Comparison of ENCODE assay signal across 8 mouse cellular contexts in the genomic region with DNA sequence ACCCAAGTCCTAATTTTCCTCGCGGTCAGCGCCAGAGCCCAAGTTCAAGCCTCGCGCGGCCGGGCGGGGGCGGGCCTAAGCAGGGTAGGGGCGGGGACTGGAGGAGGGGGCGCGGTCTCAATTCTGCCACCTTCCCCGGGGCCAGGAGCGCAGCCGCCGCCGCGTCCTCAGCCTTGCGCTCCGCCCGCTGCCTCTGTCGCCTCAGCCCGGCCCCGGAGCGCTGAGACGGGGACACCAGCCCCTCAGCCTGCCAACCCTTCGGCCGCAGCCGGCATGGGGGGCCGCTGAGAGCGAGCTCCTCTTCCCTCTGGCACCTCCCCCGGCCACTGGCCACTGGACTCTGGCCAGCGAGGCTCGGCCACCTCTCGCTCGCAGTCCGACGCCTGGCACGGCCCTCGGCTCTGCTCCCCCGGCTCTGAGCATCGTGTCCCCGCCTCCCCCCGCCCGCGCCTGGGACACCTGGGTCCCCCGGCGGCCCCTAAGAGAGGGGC. TPM values are rescaled to one million over a fixed set of nuclear protein-coding genes. Genes with fewer than 3 reads are reported as not detected.
DNase-seq lines count a peak whose midpoint lies in the region; ATAC-seq and TF ChIP-seq lines count a peak whose summit lies in the region.

Gene Rapgefl1, plus strand, starts transcription at position 135 of the 491 bp plus-strand sequence.

- peak; percentile 79 for DNase-seq in CD4-positive helper T cell, adult 2 months (ENCODE audit: low read depth, low spot score)
- peak; percentile 89 for DNase-seq in brain, adult 2 months (ENCODE audit: low read depth, low spot score)
- peak; percentile 68 to 70 for DNase-seq in natural killer cell, adult 2 months (ENCODE audit: low spot score in 2 of 2)

- no peaks in the 10 kb centered on the region for H3K4me1 ChIP-seq in embryonic fibroblast, embryonic 13.5 days (ENCODE audit: control insufficient read depth, insufficient read depth, low read length)
- H3K4me1 ChIP-seq in heart, embryonic 11.5 days (ENCODE audit: control insufficient read depth, insufficient read depth, low read length), result peaks cover 16% of the 10 kb centered on the region
- H3K4me1 ChIP-seq in kidney, embryonic 16.5 days (ENCODE audit: insufficient read depth, low read length), result peaks cover 33% of the 10 kb centered on the region
- peaks cover 18% of the 10 kb centered on the region for H3K4me1 ChIP-seq in liver, embryonic 12.5 days
- peaks cover 18% of the 10 kb centered on the region for H3K4me1 ChIP-seq in stomach, embryonic 14.5 days (ENCODE audit: control insufficient read depth, insufficient read depth, low read length)

- H3K27ac ChIP-seq in embryonic fibroblast, embryonic 13.5 days (ENCODE audit: insufficient read depth, low read length), result no peak within 1 kb of the TSS
- no peak within 1 kb of the TSS for H3K27ac ChIP-seq in heart, embryonic 11.5 days (ENCODE audit: low read depth, low read length)
- H3K27ac ChIP-seq in kidney, embryonic 16.5 days (ENCODE audit: low read length), result no peak within 1 kb of the TSS
- no peak within 1 kb of the TSS for H3K27ac ChIP-seq in liver, embryonic 12.5 days
- peak within 1 kb of the TSS; percentile 39; the same call in 1 of the 2 replicates for H3K27ac ChIP-seq in stomach, embryonic 14.5 days (ENCODE audit: low read length)

- H3K9ac ChIP-seq in heart, embryonic 11.5 days (ENCODE audit: low read depth, low read length), result peak within 1 kb of the TSS; percentile 75
- peak within 1 kb of the TSS; percentile 79 for H3K9ac ChIP-seq in kidney, embryonic 16.5 days (replicated peaks; ENCODE audit: low read length)
- H3K9ac ChIP-seq in liver, embryonic 12.5 days, result peak within 1 kb of the TSS; percentile 75
- H3K9ac ChIP-seq in stomach, embryonic 14.5 days (replicated peaks; ENCODE audit: low read depth, low read length), result peak within 1 kb of the TSS; percentile 65

- no peak for TF ChIP-seq CTCF in embryonic fibroblast, embryonic 13.5 days (IDR thresholded peaks at IDR 0.05; ENCODE audit: borderline replicate concordance, insufficient read depth, low read length)

- H3K9me3 ChIP-seq in heart, embryonic 11.5 days (replicated peaks; ENCODE audit: control insufficient read depth, low read length), result no peaks in the 10 kb centered on the region
- no peaks in the 10 kb centered on the region for H3K9me3 ChIP-seq in kidney, embryonic 16.5 days (ENCODE audit: low read length)
- H3K9me3 ChIP-seq in liver, embryonic 12.5 days (replicated peaks), result no peaks in the 10 kb centered on the region
- no peaks in the 10 kb centered on the region for H3K9me3 ChIP-seq in stomach, embryonic 14.5 days (ENCODE audit: control insufficient read depth, low read depth, low read length)

- peak within 1 kb of the TSS; percentile 44 for H3K4me3 ChIP-seq in embryonic fibroblast, embryonic 13.5 days (ENCODE audit: insufficient read depth, low read length)
- peak within 1 kb of the TSS; percentile 69 for H3K4me3 ChIP-seq in heart, embryonic 11.5 days (ENCODE audit: low read depth, low read length)
- peak within 1 kb of the TSS; percentile 68 for H3K4me3 ChIP-seq in kidney, embryonic 16.5 days (ENCODE audit: low read length)
- H3K4me3 ChIP-seq in liver, embryonic 12.5 days, result peak within 1 kb of the TSS; percentile 63
- H3K4me3 ChIP-seq in stomach, embryonic 14.5 days (ENCODE audit: low read depth, low read length), result peak within 1 kb of the TSS; percentile 49

- peak within 1 kb of the TSS; percentile 100 for H3K4me2 ChIP-seq in heart, embryonic 11.5 days
- peak within 1 kb of the TSS; percentile 100 for H3K4me2 ChIP-seq in kidney, embryonic 16.5 days (replicated peaks; ENCODE audit: low read depth, low read length)
- peak within 1 kb of the TSS; percentile 97 for H3K4me2 ChIP-seq in liver, embryonic 12.5 days
- peak within 1 kb of the TSS; percentile 92 for H3K4me2 ChIP-seq in stomach, embryonic 14.5 days (replicated peaks; ENCODE audit: low read depth, low read length)

- TF ChIP-seq POLR2A in embryonic fibroblast, embryonic 13.5 days (IDR thresholded peaks at IDR 0.05; ENCODE audit: low read depth, low read length), result peak; percentile 59

- peak; percentile 83 for ATAC-seq in heart, embryonic 11.5 days (replicated peaks; ENCODE audit: insufficient number of reproducible peaks, low FRiP score, low TSS enrichment)
- ATAC-seq in kidney, embryonic 16.5 days (ENCODE audit: low FRiP score, low TSS enrichment), result peak; percentile 89
- ATAC-seq in liver, embryonic 12.5 days, result peak; percentile 91
- ATAC-seq in stomach, embryonic 14.5 days (ENCODE audit: insufficient number of reproducible peaks, insufficient read depth, low FRiP score, low read depth), result peak; percentile 83

- peaks cover 11% of the 10 kb centered on the region for H3K36me3 ChIP-seq in heart, embryonic 11.5 days (ENCODE audit: control insufficient read depth, insufficient read depth, low read length)
- peaks cover 27% of the 10 kb centered on the region for H3K36me3 ChIP-seq in kidney, embryonic 16.5 days (ENCODE audit: insufficient read depth, low read length)
- peaks cover 29% of the 10 kb centered on the region for H3K36me3 ChIP-seq in liver, embryonic 12.5 days
- peaks cover 22% of the 10 kb centered on the region for H3K36me3 ChIP-seq in stomach, embryonic 14.5 days (ENCODE audit: control insufficient read depth, insufficient read depth, low read length)

- under 1% methylated on average over 38 of the region's 48 CpGs for WGBS in heart, embryonic 11.5 days (ENCODE audit: insufficient replicate concordance)
- under 1% methylated on average over 46 of the region's 48 CpGs for WGBS in kidney, embryonic 16.5 days
- WGBS in liver, embryonic 12.5 days (ENCODE audit: insufficient replicate concordance), result 1% methylated on average over 44 of the region's 48 CpGs
- 0% methylated on average over 42 of the region's 48 CpGs for WGBS in stomach, embryonic 14.5 days

- H3K27me3 ChIP-seq in heart, embryonic 11.5 days (ENCODE audit: control insufficient read depth, insufficient read depth, low read length), result peaks cover 32% of the 10 kb centered on the region
- H3K27me3 ChIP-seq in kidney, embryonic 16.5 days (ENCODE audit: insufficient read depth, low read length), result 0 out of 2 replicates have a peak, but pooled peaks cover 3% of the 10 kb centered on the region
- peaks cover 53% of the 10 kb centered on the region for H3K27me3 ChIP-seq in liver, embryonic 12.5 days (replicated peaks)
- peaks cover 4% of the 10 kb centered on the region; the same call in 1 of the 2 replicates for H3K27me3 ChIP-seq in stomach, embryonic 14.5 days (ENCODE audit: control insufficient read depth, insufficient read depth, low read length)

RNA-seq across cellular contexts. Expression of gene Rapgefl1, which starts in this region (rescaled TPM):
- 1.6 and 2.0 TPM in 2 replicates for polyA plus RNA-seq in embryonic fibroblast, embryonic 13.5 days (2011; ENCODE audit: insufficient read length, low read depth, missing spikeins)
- polyA plus RNA-seq in heart, embryonic 11.5 days (2014; fragmentation: Nextera tagmentation; extraction: Ambion mirVana), result 0.57 and 0.73 TPM in 2 replicates
- 1.8 and 2.0 TPM in 2 replicates for polyA plus RNA-seq in kidney, embryonic 16.5 days (2015; fragmentation: Nextera tagmentation; extraction: Ambion mirVana)
- polyA plus RNA-seq in liver, embryonic 12.5 days (2016; fragmentation: Nextera tagmentation; extraction: Ambion mirVana), result 0.21 and 0.24 TPM in 2 replicates
- polyA plus RNA-seq in stomach, embryonic 14.5 days (2014; fragmentation: Nextera tagmentation; extraction: Ambion mirVana), result 5.6 and 7.7 TPM in 2 replicates

Comparison
In these comparisons a context has a peak if more than half of its experiments do, and no peak if none do; other contexts are left out.
1. Peak in ATAC-seq, H3K4me3 ChIP-seq, H3K9ac ChIP-seq and H3K4me2 ChIP-seq in heart, embryonic 11.5 days; RNA of the gene not detected or under 1 TPM.
2. Peak in ATAC-seq, H3K4me3 ChIP-seq, H3K9ac ChIP-seq and H3K4me2 ChIP-seq in liver, embryonic 12.5 days; RNA of the gene not detected or under 1 TPM.